In genomic region chr5:140408801-140409200, GRCm38 (mm10) we compare ENCODE assay signal across 22 mouse cellular contexts. TPM values are rescaled to one million over a fixed set of nuclear protein-coding genes. Genes with fewer than 3 reads are reported as not detected.
DNase-seq lines count a peak whose midpoint lies in the region; ATAC-seq and TF ChIP-seq lines count a peak whose summit lies in the region.
"Had no signal": no experiment of that assay in that cellular context is flagged by ENCODE, and none has a peak within 500 bp of the region (broad histone marks: within the 10 kb centered on the region; RNA-seq: fewer than 3 reads in every experiment).

No protein-coding gene starts in this region.

- H3K4me3 ChIP-seq in layer of hippocampus, adult 2 months, result no peak overlapping the region
- no peak overlapping the region for H3K4me3 ChIP-seq in E14TG2a.4 (replicated peaks; ENCODE audit: low read length)
- H3K4me3 ChIP-seq in stomach, postnatal 0 days (ENCODE audit: low read depth, low read length), result no peak overlapping the region
- H3K4me3 ChIP-seq in hindbrain, embryonic 12.5 days, result no peak overlapping the region
- no peak overlapping the region for H3K4me3 ChIP-seq in hindbrain, embryonic 14.5 days (replicated peaks; ENCODE audit: low read length)
- H3K4me3 ChIP-seq: embryonic facial prominence, embryonic 10.5 days; heart, embryonic 13.5 days had no signal

- H3K4me2 ChIP-seq in stomach, postnatal 0 days (replicated peaks; ENCODE audit: low read depth), result no peak overlapping the region
- H3K4me2 ChIP-seq in hindbrain, embryonic 12.5 days (replicated peaks), result no peak overlapping the region
- no peak overlapping the region for H3K4me2 ChIP-seq in hindbrain, embryonic 14.5 days (replicated peaks)
- H3K4me2 ChIP-seq: heart, embryonic 13.5 days had no signal

- no peak for ATAC-seq in stomach, postnatal 0 days (ENCODE audit: low FRiP score, low TSS enrichment)
- ATAC-seq in hindbrain, embryonic 12.5 days (ENCODE audit: low FRiP score), result no peak
- ATAC-seq in hindbrain, embryonic 14.5 days (ENCODE audit: low FRiP score), result no peak
- ATAC-seq: activated CD4-positive, CD25-positive, alpha-beta regulatory T cell, adult 4 months; CD4-positive, CD25-positive, alpha-beta regulatory T cell, adult 4 months; forebrain, embryonic 14.5 days; hindbrain, postnatal 0 days had no signal

- TF ChIP-seq EP300 in stomach, postnatal 0 days (optimal IDR thresholded peaks at IDR 0.05), result no peak

- no peak overlapping the region for H3K27ac ChIP-seq in layer of hippocampus, adult 2 months
- no peak overlapping the region for H3K27ac ChIP-seq in stomach, postnatal 0 days (replicated peaks)
- H3K27ac ChIP-seq in hindbrain, embryonic 12.5 days, result no peak overlapping the region
- no peak overlapping the region for H3K27ac ChIP-seq in hindbrain, embryonic 14.5 days
- H3K27ac ChIP-seq: embryonic facial prominence, embryonic 10.5 days; heart, embryonic 13.5 days; hindbrain, postnatal 0 days had no signal

- DNase-seq in layer of hippocampus, adult 2 months (ENCODE audit: low spot score in 2 of 2), result no peak
- no peak for DNase-seq in layer of hippocampus, adult 18-20 months (ENCODE audit: low spot score in 2 of 2)
- DNase-seq in NIH3T3 (ENCODE audit: low read depth), result peak; percentile 20
- DNase-seq in stomach, postnatal 0 days (ENCODE audit: low spot score), result no peak
- DNase-seq in hindbrain, embryonic 14.5 days (ENCODE audit: low spot score), result no peak
- DNase-seq: adrenal gland, postnatal 14 days; B cell, adult 2 months; cerebellum, adult 18-20 months; cerebellum, adult 9-11 months; gastrocnemius, postnatal 36 days; heart, postnatal 36 days had no signal

- no peak overlapping the region for H3K9ac ChIP-seq in stomach, postnatal 0 days (ENCODE audit: low read length)
- H3K9ac ChIP-seq in hindbrain, embryonic 12.5 days, result no peak overlapping the region
- no peak overlapping the region for H3K9ac ChIP-seq in hindbrain, embryonic 14.5 days
- H3K9ac ChIP-seq: heart, embryonic 13.5 days had no signal

- peak; percentile 24 for TF ChIP-seq CTCF in layer of hippocampus, adult 2 months (conservative IDR thresholded peaks at IDR 0.05)
- TF ChIP-seq CTCF in E14TG2a.4 (conservative IDR thresholded peaks at IDR 0.05; ENCODE audit: low read length), result peak; percentile 39
- peak; percentile 29; the same call in 1 of the 2 replicates for TF ChIP-seq CTCF in stomach, postnatal 0 days (IDR thresholded peaks at IDR 0.05; ENCODE audit: low read depth)

- H3K9me3 ChIP-seq in E14TG2a.4 (ENCODE audit: low read length), result no peaks in the 10 kb centered on the region
- no peaks in the 10 kb centered on the region for H3K9me3 ChIP-seq in stomach, postnatal 0 days (ENCODE audit: control insufficient read depth, low read length)
- H3K9me3 ChIP-seq in hindbrain, embryonic 12.5 days (replicated peaks), result no peaks in the 10 kb centered on the region
- no peaks in the 10 kb centered on the region for H3K9me3 ChIP-seq in hindbrain, embryonic 14.5 days (ENCODE audit: control insufficient read depth, low read length)
- H3K9me3 ChIP-seq: embryonic facial prominence, embryonic 10.5 days; heart, embryonic 13.5 days had no signal

- no peaks in the 10 kb centered on the region for H3K4me1 ChIP-seq in E14TG2a.4 (replicated peaks; ENCODE audit: low read depth, low read length)
- H3K4me1 ChIP-seq in stomach, postnatal 0 days (replicated peaks; ENCODE audit: control insufficient read depth, insufficient read depth), result no peaks in the 10 kb centered on the region
- no peaks in the 10 kb centered on the region for H3K4me1 ChIP-seq in hindbrain, embryonic 12.5 days
- H3K4me1 ChIP-seq in hindbrain, embryonic 14.5 days (replicated peaks; ENCODE audit: control insufficient read depth, insufficient read depth, low read length), result no peaks in the 10 kb centered on the region
- H3K4me1 ChIP-seq: heart, embryonic 13.5 days had no signal

- H3K36me3 ChIP-seq in E14TG2a.4 (ENCODE audit: insufficient read depth, low read length), result no peaks in the 10 kb centered on the region
- no peaks in the 10 kb centered on the region for H3K36me3 ChIP-seq in stomach, postnatal 0 days (ENCODE audit: control insufficient read depth, insufficient read depth, low read length)
- H3K36me3 ChIP-seq in hindbrain, embryonic 12.5 days, result no peaks in the 10 kb centered on the region
- no peaks in the 10 kb centered on the region for H3K36me3 ChIP-seq in hindbrain, embryonic 14.5 days (replicated peaks; ENCODE audit: control insufficient read depth, insufficient read depth)
- H3K36me3 ChIP-seq: embryonic facial prominence, embryonic 10.5 days; heart, embryonic 13.5 days had no signal

- peaks cover 11% of the 10 kb centered on the region; the same call in 1 of the 2 replicates for H3K27me3 ChIP-seq in E14TG2a.4 (ENCODE audit: insufficient read depth, low read length)
- H3K27me3 ChIP-seq in stomach, postnatal 0 days (ENCODE audit: control insufficient read depth, insufficient read depth, low read length), result no peaks in the 10 kb centered on the region
- no peaks in the 10 kb centered on the region for H3K27me3 ChIP-seq in hindbrain, embryonic 12.5 days
- H3K27me3 ChIP-seq in hindbrain, embryonic 14.5 days (ENCODE audit: control insufficient read depth, insufficient read depth, low read length), result no peaks in the 10 kb centered on the region
- H3K27me3 ChIP-seq: heart, embryonic 13.5 days had no signal

RNA-seq across cellular contexts. Expression of gene Eif3b, which starts 10.3 kb away (rescaled TPM):
- total RNA-seq in layer of hippocampus, adult 2 months (2021), result 10 to 100 TPM; 83.9 to 86.7 TPM
- total RNA-seq in layer of hippocampus, adult 18-20 months (2021), result 10 to 100 TPM; 90.4 to 96.3 TPM
- 61.8 and 66.5 TPM in 2 replicates for polyA plus RNA-seq in stomach, postnatal 0 days (2015; fragmentation: Nextera tagmentation; extraction: Ambion mirVana)
- polyA plus RNA-seq in hindbrain, embryonic 12.5 days (2016; fragmentation: Nextera tagmentation; extraction: Ambion mirVana), result 155 and 162 TPM in 2 replicates
- 93.6 and 112 TPM in 2 replicates for polyA plus RNA-seq in hindbrain, embryonic 14.5 days (2014; fragmentation: Nextera tagmentation; extraction: Ambion mirVana)

RNA-seq across cellular contexts. Expression of gene Snx8, which starts 19.7 kb away (rescaled TPM):
- 10 to 100 TPM in 1 of 2 experiments, 1 to 10 TPM in 1; 9.8 to 12.1 TPM for total RNA-seq in layer of hippocampus, adult 2 months (2021)
- 10 to 100 TPM; 11.3 to 12.2 TPM for total RNA-seq in layer of hippocampus, adult 18-20 months (2021)
- polyA plus RNA-seq in stomach, postnatal 0 days (2015; fragmentation: Nextera tagmentation; extraction: Ambion mirVana), result 8.0 and 8.6 TPM in 2 replicates
- 21.1 and 22.1 TPM in 2 replicates for polyA plus RNA-seq in hindbrain, embryonic 12.5 days (2016; fragmentation: Nextera tagmentation; extraction: Ambion mirVana)
- 14.2 and 15.9 TPM in 2 replicates for polyA plus RNA-seq in hindbrain, embryonic 14.5 days (2014; fragmentation: Nextera tagmentation; extraction: Ambion mirVana)

RNA-seq across cellular contexts. Expression of gene Gm4869, which starts 36.6 kb away (rescaled TPM):
- not detected for total RNA-seq in layer of hippocampus, adult 2 months (2021)
- not detected for total RNA-seq in layer of hippocampus, adult 18-20 months (2021)
- not detected in 2 replicates for polyA plus RNA-seq in stomach, postnatal 0 days (2015; fragmentation: Nextera tagmentation; extraction: Ambion mirVana)
- not detected in 2 replicates for polyA plus RNA-seq in hindbrain, embryonic 12.5 days (2016; fragmentation: Nextera tagmentation; extraction: Ambion mirVana)
- polyA plus RNA-seq in hindbrain, embryonic 14.5 days (2014; fragmentation: Nextera tagmentation; extraction: Ambion mirVana), result not detected in 2 replicates
- total RNA-seq: adrenal gland, postnatal 14 days; gastrocnemius, adult 8-10 months; gastrocnemius, postnatal 36 days; heart, postnatal 36 days; hindbrain, postnatal 0 days had no signal
- polyA plus RNA-seq: activated CD4-positive, CD25-positive, alpha-beta regulatory T cell, adult 4 months; CD4-positive, CD25-positive, alpha-beta regulatory T cell, adult 4 months; embryonic facial prominence, embryonic 10.5 days; forebrain, embryonic 14.5 days; heart, postnatal 0 days; hindbrain, postnatal 0 days; intestine, embryonic 14.5 days had no signal
